Mouse (Mus musculus) hindbrain, embryonic 14.5 days (tissue): ENCODE data around the gene Dtnb. TPM values are rescaled to one million over a fixed set of nuclear protein-coding genes. Genes with fewer than 3 reads are reported as not detected.

ENCODE experiments used
- ATAC-seq: fragments of 200-750 bp; cut with Nextera tagmentation; 2 replicates; pipeline ENCODE4 v1.8.0; 2017; ENCODE audit warnings: moderate number of reproducible peaks, mild to moderate bottlenecking, moderate TSS enrichment, moderate library complexity; ENCODE audit not compliant: low FRiP score
- DNase-seq: peaks from one replicate; pipeline ENCODE4 v3.0.0-alpha.2; 2015; ENCODE audit warnings: low spot score
- H3K27ac ChIP-seq: fragments of 300-500 bp; sonication (generic); 2 replicates; pipeline ENCODE4 v1.5.1; 2014; ENCODE audit warnings: mild to moderate bottlenecking, moderate library complexity
- H3K27me3 ChIP-seq: fragments of 300-500 bp; sonication (generic); 2 replicates; pipeline ENCODE4 v1.6.1; 2014; ENCODE audit warnings: mild to moderate bottlenecking, low read length, mixed read lengths; ENCODE audit not compliant: control insufficient read depth, insufficient read depth
- H3K36me3 ChIP-seq: fragments of 300-500 bp; sonication (generic); replicated peaks from 2 replicates; pipeline ENCODE4 v1.6.1; 2014; ENCODE audit not compliant: control insufficient read depth, insufficient read depth
- H3K4me1 ChIP-seq: fragments of 300-500 bp; sonication (generic); replicated peaks from 2 replicates; pipeline ENCODE4 v1.6.1; 2014; ENCODE audit warnings: antibody characterized with exemption, low read length, mixed read lengths; ENCODE audit not compliant: control insufficient read depth, insufficient read depth
- H3K4me2 ChIP-seq: fragments of 300-500 bp; sonication (generic); replicated peaks from 2 replicates; pipeline ENCODE4 v1.6.1; 2014; ENCODE audit warnings: mild to moderate bottlenecking, moderate library complexity
- H3K4me3 ChIP-seq: fragments of 300-500 bp; sonication (generic); replicated peaks from 2 replicates; pipeline ENCODE4 v1.5.1; 2014; ENCODE audit warnings: mild to moderate bottlenecking, low read length
- H3K9ac ChIP-seq: fragments of 300-500 bp; sonication (generic); 2 replicates; pipeline ENCODE4 v1.6.1; 2014
- H3K9me3 ChIP-seq: fragments of 300-500 bp; sonication (generic); 2 replicates; pipeline ENCODE4 v1.6.1; 2016; ENCODE audit warnings: low read length; ENCODE audit not compliant: control insufficient read depth
- WGBS: fragments of 180-500 bp; shearing (Covaris S2); extraction: QIAGEN DNeasy Blood & Tissue Kit; methylation state at CpG from one replicate; pipeline ENCODE4 v1.1.7; 2014; 5-methylcytosine and 5-hydroxymethylcytosine counted together
- polyA plus RNA-seq: library from polyadenylated mRNA; unstranded; fragments of >200 nt; fragmentation: Nextera tagmentation; extraction: Ambion mirVana; gene quantifications from 2 replicates; pipeline ENCODE4 v1.2.1, GENCODE M21; 2014

Gene Dtnb
- polyA plus RNA-seq, 1 experiment from 2014 or later, result 58.4 TPM

GRCm38 (mm10) chr12:3732623-3733265 lies 160.6 kb downstream of the Dtnb start:
- no peak overlapping the region for H3K4me2 ChIP-seq
- DNase-seq (peak; percentile 66), ATAC-seq (peak; percentile 77; the same call in 1 of the 2 replicates)
- no peaks in the 10 kb centered on the region; the same call in 1 of the 2 replicates for H3K36me3 ChIP-seq
- no peaks in the 10 kb centered on the region for H3K9me3 ChIP-seq
- no peak overlapping the region for H3K27ac ChIP-seq
- H3K27me3 ChIP-seq, result no peaks in the 10 kb centered on the region
- no peaks in the 10 kb centered on the region for H3K4me1 ChIP-seq
- H3K4me3 ChIP-seq, result no peak overlapping the region
- WGBS, result 52% methylated on average over 11 of the region's 11 CpGs
- no peak overlapping the region for H3K9ac ChIP-seq

DNA sequence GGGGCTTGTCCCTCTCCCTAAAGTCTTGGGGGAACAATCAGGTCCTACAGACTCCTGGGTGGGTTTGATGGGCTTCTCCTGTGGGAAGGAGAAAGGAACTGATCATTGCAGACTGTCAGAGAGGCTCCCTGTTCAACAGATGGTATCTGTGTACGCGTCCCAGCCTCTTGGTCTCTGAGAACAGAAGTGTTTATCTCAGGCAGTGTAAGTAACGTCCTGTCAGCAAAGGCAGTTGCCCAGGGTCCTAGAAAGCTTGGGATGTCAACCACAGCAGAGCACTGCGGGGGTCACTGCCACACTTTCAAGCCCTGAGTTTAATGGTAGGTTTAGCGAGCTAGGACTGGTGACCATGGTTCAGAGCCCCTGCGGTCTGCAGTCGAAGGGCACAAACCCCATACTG lies 161.1 kb downstream of the Dtnb start:
- no peak overlapping the region for H3K4me3 ChIP-seq
- no peaks in the 10 kb centered on the region for H3K27me3 ChIP-seq
- WGBS, result 82% methylated on average over 7 of the region's 7 CpGs
- no peaks in the 10 kb centered on the region for H3K4me1 ChIP-seq
- no peak for DNase-seq
- no peak overlapping the region for H3K9ac ChIP-seq
- H3K36me3 ChIP-seq, result no peaks in the 10 kb centered on the region; the same call in 1 of the 2 replicates
- H3K9me3 ChIP-seq, result no peaks in the 10 kb centered on the region
- no peak overlapping the region for H3K4me2 ChIP-seq
- no peak for ATAC-seq
- H3K27ac ChIP-seq, result no peak overlapping the region

DNA sequence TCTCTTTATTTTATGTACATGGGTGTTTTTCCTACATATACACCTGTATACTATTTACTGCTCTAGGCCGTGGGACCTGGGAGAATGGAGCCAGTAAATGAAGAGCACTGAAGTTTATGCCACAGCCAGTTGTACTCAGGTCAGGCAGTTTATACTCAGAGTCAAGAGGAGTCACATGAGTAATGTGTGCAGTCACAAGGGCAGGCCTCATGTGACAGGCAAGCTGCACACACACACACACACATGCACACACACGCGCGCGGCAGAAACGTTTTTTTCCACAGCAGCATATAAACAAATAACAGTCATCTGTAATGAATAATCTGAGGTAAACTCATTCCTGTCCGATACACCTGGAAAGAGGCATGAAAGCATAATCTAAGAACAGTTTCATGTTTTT lies 164.8 kb downstream of the Dtnb start:
- Histone ChIP-seq H3K27me3 (no peaks in the 10 kb centered on the region), H3K4me2 (no peak overlapping the region), H3K4me3 (no peak overlapping the region), H3K4me1 (no peaks in the 10 kb centered on the region), H3K9ac (no peak overlapping the region), H3K36me3 (no peaks in the 10 kb centered on the region; the same call in 1 of the 2 replicates), H3K27ac (no peak overlapping the region), H3K9me3 (no peaks in the 10 kb centered on the region)
- no peak for DNase-seq
- WGBS, result 94% methylated on average over 7 of the region's 7 CpGs
- ATAC-seq, result no peak

- WGBS, result 44% methylated on average over 7 of the region's 7 CpGs
- Histone ChIP-seq H3K27ac (no peak overlapping the region), H3K4me2 (no peak overlapping the region), H3K36me3 (no peaks in the 10 kb centered on the region; the same call in 1 of the 2 replicates), H3K4me3 (no peak overlapping the region), H3K4me1 (no peaks in the 10 kb centered on the region), H3K27me3 (no peaks in the 10 kb centered on the region), H3K9me3 (no peaks in the 10 kb centered on the region), H3K9ac (no peak overlapping the region)
- DNase-seq (no peak), ATAC-seq (no peak)
Measured at GRCm38 (mm10) chr12:3738741-3739529, 166.8 kb downstream of the Dtnb start.

DNA sequence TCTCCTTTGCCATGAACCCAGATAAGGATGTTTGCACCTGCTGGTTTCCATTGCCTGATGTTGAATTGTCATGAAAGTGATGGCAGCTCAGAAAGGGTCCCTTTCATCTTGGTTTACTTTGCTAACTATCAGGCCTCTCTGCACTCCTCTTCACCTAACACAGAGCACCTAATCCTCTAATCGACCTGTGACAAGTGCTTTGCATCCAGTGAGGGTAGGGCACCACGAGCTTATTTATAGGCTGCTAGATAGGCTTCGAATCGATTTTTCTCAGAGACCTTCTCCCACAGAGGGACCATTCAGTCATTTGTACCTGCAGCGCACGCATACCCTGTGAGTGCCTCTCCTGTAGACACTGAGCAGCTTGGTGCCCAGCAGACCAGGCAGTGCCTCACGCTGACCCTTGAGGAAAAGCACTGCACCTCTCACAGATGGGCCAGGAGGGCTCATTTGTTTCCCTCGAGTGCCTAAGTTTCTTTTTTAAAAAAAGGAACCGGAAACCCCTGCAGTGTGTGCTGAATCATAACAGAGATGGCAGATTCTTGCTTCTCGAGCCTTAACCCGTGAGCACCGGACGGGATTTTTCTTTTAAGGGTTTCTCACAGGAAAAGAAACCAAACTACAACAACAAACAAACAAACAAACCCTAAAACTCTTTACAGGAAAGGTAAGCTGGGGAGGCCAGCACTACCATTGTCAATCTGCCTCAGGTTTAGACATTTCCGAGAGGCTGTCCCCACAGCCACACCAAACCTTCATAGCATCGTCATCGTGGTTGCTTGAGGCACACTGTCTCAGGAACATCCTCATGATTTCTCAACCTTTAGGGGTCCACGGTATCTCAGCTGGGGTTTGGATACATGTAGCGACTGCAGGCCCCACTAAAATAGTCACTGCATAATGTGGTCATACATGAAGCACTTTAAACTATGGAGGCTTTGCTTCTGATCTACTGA lies 167.8 kb downstream of the Dtnb start:
- no peak for ATAC-seq
- H3K4me3 ChIP-seq, result no peak overlapping the region
- no peak overlapping the region for H3K9ac ChIP-seq
- no peaks in the 10 kb centered on the region; the same call in 1 of the 2 replicates for H3K36me3 ChIP-seq
- no peaks in the 10 kb centered on the region for H3K27me3 ChIP-seq
- H3K9me3 ChIP-seq, result no peaks in the 10 kb centered on the region
- WGBS, result 83% methylated on average over 18 of the region's 18 CpGs
- no peak for DNase-seq
- H3K4me2 ChIP-seq, result no peak overlapping the region
- H3K4me1 ChIP-seq, result no peaks in the 10 kb centered on the region
- H3K27ac ChIP-seq, result no peak overlapping the region

- Histone ChIP-seq H3K27me3 (no peaks in the 10 kb centered on the region), H3K36me3 (no peaks in the 10 kb centered on the region; the same call in 1 of the 2 replicates), H3K4me1 (no peaks in the 10 kb centered on the region), H3K4me3 (no peak overlapping the region), H3K9me3 (no peaks in the 10 kb centered on the region), H3K4me2 (no peak overlapping the region), H3K9ac (no peak overlapping the region), H3K27ac (no peak overlapping the region)
- no peak for DNase-seq
- WGBS, result 72% methylated on average over 3 of the region's 3 CpGs
- ATAC-seq, result no peak
Measured at GRCm38 (mm10) chr12:3740705-3741081, 168.5 kb downstream of the Dtnb start.

GRCm38 (mm10) chr12:3745432-3746105 lies 173.4 kb downstream of the Dtnb start:
- DNase-seq (no peak), ATAC-seq (no peak)
- H3K36me3 ChIP-seq, result no peaks in the 10 kb centered on the region
- H3K4me2 ChIP-seq, result no peak overlapping the region
- H3K9me3 ChIP-seq, result no peaks in the 10 kb centered on the region
- no peak overlapping the region for H3K9ac ChIP-seq
- 84% methylated on average over 7 of the region's 7 CpGs for WGBS
- no peak overlapping the region for H3K27ac ChIP-seq
- H3K27me3 ChIP-seq, result no peaks in the 10 kb centered on the region
- no peak overlapping the region for H3K4me3 ChIP-seq
- H3K4me1 ChIP-seq, result no peaks in the 10 kb centered on the region

- no peaks in the 10 kb centered on the region for H3K9me3 ChIP-seq
- H3K4me3 ChIP-seq, result no peak overlapping the region
- H3K4me2 ChIP-seq, result no peak overlapping the region
- H3K36me3 ChIP-seq, result no peaks in the 10 kb centered on the region
- H3K27ac ChIP-seq, result no peak overlapping the region
- WGBS, result 97% methylated on average over 3 of the region's 3 CpGs
- H3K27me3 ChIP-seq, result no peaks in the 10 kb centered on the region
- no peak overlapping the region for H3K9ac ChIP-seq
- H3K4me1 ChIP-seq, result no peaks in the 10 kb centered on the region
- DNase-seq (no peak), ATAC-seq (no peak)
Measured at GRCm38 (mm10) chr12:3746369-3746768, 174.2 kb downstream of the Dtnb start.
